Mouse (Mus musculus) WW6 (cell line): ENCODE data around the gene Ranbp10.

Experiments used
- DNase-seq: peaks from one replicate; pipeline ENCODE4 v3.0.0-alpha.2; 2013; ENCODE audit warnings: low read depth, low spot score

The Ranbp10 gene

GRCm38 (mm10) chr8:105788927-105789326 lies 38.2 kb downstream of the Ranbp10 start:
- DNase-seq, result no peak

GRCm38 (mm10) chr8:105788241-105788640 lies 38.9 kb downstream of the Ranbp10 start:
- DNase-seq, result peak; percentile 49

DNA sequence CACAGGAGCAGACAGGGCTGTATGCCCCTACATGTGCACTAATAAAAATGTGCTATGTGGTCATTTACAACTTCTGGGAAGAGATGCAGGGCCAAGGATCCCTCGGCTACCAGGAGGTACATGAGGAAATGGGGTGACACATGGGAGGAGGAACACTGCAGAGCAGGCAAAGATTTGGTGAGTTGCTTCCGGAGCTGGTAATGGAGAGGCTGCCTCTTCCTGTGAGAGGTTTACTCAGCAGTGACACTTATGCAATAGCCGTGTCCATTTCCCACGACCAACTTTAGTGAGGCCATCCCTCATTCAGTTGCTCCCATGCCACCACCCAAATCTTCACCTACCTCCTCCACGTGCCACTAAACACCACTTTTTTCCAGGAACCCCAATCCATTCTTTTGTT lies 46.9 kb downstream of the Ranbp10 start:
- DNase-seq, result no peak

DNA sequence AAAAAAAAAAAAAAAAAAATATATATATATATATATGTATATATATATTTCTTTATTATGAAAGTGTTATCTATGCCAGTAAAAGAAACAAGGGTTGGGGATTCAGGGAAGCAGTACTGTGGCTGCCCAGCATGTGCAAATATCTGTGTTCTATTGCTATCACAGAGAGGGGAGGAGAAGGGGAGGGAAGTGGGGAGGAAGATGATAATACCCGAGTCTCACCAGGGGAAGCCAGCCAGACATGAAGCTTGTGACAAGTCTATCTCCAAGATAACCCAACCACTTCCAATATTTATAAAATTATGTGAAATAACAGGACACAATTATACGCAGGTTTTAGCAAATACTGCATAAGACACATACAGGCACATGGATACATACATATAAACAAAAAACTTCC lies 49.3 kb downstream of the Ranbp10 start:
- DNase-seq, result no peak

GRCm38 (mm10) chr8:105774498-105774897 lies 52.7 kb downstream of the Ranbp10 start:
- DNase-seq, result no peak

DNA sequence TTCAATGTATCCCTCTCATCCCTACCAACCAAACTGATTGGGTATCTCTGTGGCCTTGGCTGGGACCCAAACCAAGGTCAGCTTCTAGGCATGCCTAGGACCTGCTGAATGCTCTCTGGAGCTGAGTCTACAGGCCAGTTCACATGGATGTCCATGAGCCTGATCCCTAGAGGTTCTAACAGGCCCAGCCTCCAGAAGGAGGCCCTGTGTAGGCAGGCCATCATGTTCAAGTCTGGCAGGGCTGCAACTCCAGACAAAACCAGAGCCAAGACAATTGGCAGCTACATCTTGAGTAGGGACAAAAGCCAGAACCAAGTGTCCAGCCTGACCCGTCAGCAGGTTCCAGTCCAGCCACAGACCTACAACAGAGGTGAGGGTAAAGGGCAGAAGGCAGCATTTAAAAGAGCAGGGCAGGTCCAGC lies 53.7 kb downstream of the Ranbp10 start:
- no peak for DNase-seq

GRCm38 (mm10) chr8:105771398-105772175 lies 55.6 kb downstream of the Ranbp10 start:
- DNase-seq, result no peak

DNA sequence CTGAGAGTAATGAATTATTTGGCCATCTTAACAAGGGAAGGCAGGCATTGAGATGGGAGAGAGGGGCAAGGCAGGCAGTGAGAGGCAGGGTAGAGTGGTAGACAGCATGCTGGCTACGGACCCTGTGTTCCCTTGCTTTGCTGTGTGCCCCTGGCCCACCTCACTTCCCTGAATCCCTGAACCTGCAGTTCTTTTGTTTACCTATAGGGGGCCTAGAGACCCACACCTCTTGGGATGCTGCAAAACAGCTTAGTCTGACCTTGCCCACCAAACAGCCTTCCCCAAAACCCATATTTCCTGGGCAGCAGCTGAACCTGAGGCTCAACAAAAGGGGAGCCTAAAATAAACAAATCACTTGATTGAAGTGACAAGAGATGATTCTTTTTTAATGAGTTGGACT lies 56.5 kb downstream of the Ranbp10 start:
- peak; percentile 20 for DNase-seq

DNA sequence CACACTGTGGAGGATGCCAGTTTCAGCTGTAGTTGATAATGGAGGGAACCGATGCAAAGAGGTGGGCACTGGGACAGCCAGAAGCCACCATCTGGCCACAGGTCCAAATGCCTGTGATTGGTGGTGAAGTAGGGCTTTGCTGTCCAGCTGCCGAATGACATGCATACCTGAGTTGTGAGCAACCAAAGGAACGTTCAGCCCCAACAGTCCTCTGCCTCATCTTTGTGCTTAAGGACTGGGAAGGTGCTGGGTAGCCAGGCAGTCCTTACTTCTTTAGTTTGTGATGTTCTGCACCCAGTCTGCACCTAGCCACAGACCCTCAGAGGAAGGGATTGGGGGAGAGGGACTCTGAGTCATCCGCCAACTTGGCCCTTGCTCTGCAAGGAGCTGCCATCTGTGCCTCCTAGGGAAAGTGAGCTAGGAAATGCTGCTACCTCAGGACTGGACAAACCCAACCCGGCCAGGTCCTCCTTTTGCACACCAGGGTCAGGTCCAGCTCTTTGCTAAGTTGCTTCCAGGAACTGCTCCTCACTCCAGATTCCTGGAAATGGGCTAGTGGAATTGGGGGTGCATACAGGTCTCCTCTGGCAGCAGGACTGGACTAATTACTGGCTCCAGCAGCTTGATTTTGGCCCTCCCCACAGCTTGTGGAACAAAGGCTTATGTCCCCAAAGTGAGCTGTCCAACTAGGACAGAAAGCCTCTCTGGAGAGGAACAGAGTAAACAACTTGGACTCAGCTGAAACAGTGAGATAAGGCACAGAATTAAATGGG lies 58.5 kb downstream of the Ranbp10 start:
- DNase-seq, result no peak

- peak; percentile 95 for DNase-seq
Measured at GRCm38 (mm10) chr8:105758277-105759108, 68.7 kb downstream of the Ranbp10 start, which contains the start of gene Gfod2. Gfod2 (minus strand) TSS chr8:105758664.

GRCm38 (mm10) chr8:105757796-105758276 lies 69.3 kb downstream of the Ranbp10 start:
- DNase-seq, result peak; percentile 20

- DNase-seq, result no peak
Measured at GRCm38 (mm10) chr8:105754688-105755087, 72.5 kb downstream of the Ranbp10 start.

- no peak for DNase-seq
Measured at GRCm38 (mm10) chr8:105753916-105754315, 73.2 kb downstream of the Ranbp10 start.

DNA sequence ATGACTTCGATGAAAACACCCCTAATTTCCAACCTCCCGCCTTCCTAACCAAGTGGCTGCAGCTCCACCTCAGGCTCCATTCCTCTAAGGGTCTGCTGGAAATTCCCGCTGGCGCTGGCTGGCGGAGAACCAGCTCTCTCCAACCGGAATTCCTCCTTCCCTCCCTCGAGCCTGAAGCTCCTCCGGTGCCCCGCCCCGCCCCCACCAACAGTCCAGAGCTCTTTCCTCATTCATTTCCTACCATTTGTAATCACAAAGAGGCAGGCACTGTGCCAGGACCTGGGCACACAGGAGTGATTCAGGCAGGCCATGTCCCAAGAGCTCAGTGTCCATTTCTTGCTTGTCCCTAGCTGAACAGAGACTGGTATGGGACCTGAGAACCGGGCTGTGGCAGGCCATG lies 76.5 kb downstream of the Ranbp10 start:
- no peak for DNase-seq

DNA sequence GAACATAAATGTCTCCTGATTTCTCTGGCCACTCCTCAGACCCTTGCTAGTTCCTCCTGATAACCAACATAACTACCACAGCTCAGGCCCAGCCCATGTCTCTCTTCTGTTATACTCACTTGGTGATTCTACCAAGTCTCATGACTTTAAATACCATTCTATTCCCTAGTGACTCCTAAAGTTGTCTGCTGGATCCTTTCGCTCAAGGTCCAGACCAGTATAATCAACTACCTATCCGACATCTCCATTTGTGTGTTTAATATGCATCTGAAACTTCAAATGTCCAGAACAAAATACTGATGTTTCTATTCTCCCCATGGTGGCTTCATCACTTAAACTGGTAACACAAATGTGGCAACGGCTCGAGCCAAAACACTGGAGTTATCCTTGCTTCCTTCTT lies 83.8 kb downstream of the Ranbp10 start:
- no peak for DNase-seq

DNA sequence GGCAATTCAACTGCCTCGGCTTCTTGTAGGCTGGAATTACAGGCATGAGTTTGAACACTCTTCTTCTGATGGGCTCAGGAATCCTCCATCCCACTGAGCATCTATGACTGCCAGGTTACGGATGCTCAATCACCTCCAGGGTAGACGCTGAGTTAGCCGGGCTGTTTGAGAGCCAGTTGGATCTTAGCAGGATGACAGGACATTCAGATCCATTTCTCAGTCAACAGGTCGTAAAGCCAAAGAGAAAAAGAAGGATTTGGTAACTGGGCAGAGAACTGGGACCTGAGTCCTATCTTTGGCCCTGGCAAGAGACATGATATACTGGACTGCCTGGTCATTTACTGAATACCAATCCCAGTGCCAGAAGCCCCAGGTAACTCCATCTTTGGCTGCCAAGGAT lies 87.9 kb downstream of the Ranbp10 start:
- no peak for DNase-seq

GRCm38 (mm10) chr8:105732186-105732585 lies 95.0 kb downstream of the Ranbp10 start:
- DNase-seq, result no peak

DNA sequence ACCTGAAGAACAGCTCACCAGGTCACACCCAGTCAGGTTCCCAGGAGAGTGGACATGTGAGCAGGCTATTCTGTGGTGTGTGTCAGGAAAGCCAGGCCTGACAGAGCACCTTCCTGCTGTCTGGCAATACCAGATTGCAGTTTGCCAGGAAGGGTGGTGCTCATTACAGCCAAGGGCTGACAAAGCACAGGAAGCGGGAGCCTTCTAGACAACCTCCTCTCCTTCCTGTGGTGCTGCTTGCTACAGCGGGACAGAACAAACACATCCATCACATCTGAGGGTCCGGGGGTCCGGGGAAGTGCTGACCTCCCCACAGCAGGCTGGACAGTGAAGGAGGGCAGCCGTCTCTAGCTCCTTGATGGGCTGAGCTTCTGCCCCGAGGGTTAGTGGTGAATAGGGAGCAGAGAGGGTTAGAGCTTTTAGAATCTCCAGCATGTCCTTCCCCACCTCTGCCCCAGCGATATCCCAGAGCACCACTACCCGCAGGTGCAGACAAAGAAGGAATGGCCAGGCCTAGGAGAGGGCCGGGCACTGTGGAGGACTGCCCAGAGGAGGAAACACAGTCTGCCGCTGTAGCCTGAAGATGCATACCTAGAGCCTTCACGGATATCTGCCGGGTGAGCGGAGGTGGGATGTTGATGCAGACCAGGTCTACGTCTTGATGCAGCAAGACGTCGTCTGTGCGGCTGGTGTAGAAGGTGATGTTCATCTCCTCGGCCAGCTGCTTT lies 99.6 kb downstream of the Ranbp10 start:
- no peak for DNase-seq

GRCm38 (mm10) chr8:105725726-105726125 lies 101.4 kb downstream of the Ranbp10 start:
- DNase-seq, result no peak

- DNase-seq, result no peak
Measured at GRCm38 (mm10) chr8:105722861-105723260, 104.3 kb downstream of the Ranbp10 start.

GRCm38 (mm10) chr8:105719637-105720036 lies 107.5 kb downstream of the Ranbp10 start:
- no peak for DNase-seq
